Mouse (Mus musculus): Measurements from ENCODE around the gene Defb15.
"Not testable (repeated sequence)": the region's sequence is repeated elsewhere in the genome, so short reads cannot be mapped to it uniquely, and the experiment has no call there.

DNA sequence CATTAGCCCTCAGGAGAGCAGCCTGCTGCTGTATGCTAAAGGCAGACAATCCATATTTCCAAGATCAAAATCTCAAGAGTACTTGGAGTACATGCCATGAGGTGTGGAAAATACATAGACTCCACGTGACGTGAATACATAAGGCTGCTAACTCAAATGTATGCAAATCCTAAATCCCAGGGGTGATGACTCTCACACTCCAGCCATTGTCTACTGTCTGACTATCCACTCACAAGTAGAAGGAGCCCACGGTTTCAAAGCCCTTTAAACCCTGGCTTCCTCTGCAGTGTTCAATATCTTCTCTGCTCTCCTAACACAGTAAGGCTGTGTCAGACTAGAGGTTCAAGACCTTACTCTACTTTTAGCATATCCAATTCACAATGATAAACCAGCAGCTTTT lies 1.8 kb downstream of the Defb15 start:
- not testable (repeated sequence) for TF ChIP-seq POLR2A (IDR thresholded peaks at IDR 0.05; ENCODE audit: borderline replicate concordance, low read depth, low read length); CTCF (IDR thresholded peaks at IDR 0.05; ENCODE audit: low read depth, low read length)
